Mouse (Mus musculus) liver, adult 2 months (tissue): ENCODE results near the gene Podnl1.

ENCODE experiments used
- CTCF ChIP-seq: fragments of 200-500 bp; IDR thresholded peaks from 2 replicates; pipeline ENCODE4 v1.5.1; 2011; ENCODE audit warnings: low read depth, low read length, control low read depth
- POLR2A ChIP-seq: fragments of 200-500 bp; IDR thresholded peaks from 2 replicates; pipeline ENCODE4 v1.6.1; 2011; ENCODE audit warnings: low read length, control low read depth; ENCODE audit not compliant: insufficient read depth; ENCODE audit errors: extremely low read depth

GRCm38 (mm10) chr8:84157620-84158019 lies 31.8 kb downstream of the Podnl1 start:
- no peak for TF ChIP-seq CTCF
- TF ChIP-seq POLR2A = no peak
